Mouse (Mus musculus): ENCODE results near the gene Ankrd13a. TPM values are rescaled to one million over a fixed set of nuclear protein-coding genes. Genes with fewer than 3 reads are reported as not detected.

Gene Ankrd13a
- 36.2 and 42.6 TPM in 2 replicates for polyA plus RNA-seq (2012; rRNA removed)

GRCm38 (mm10) chr5:114774403-114775051 lies at the start of gene Ankrd13a:
Ankrd13a (plus strand) TSS chr5:114774677.

GRCm38 (mm10) chr5:114775056-114775979 lies 841 bp downstream of the Ankrd13a start, which contains the start of gene Git2:
Git2 (minus strand) TSS chr5:114775517.

DNA sequence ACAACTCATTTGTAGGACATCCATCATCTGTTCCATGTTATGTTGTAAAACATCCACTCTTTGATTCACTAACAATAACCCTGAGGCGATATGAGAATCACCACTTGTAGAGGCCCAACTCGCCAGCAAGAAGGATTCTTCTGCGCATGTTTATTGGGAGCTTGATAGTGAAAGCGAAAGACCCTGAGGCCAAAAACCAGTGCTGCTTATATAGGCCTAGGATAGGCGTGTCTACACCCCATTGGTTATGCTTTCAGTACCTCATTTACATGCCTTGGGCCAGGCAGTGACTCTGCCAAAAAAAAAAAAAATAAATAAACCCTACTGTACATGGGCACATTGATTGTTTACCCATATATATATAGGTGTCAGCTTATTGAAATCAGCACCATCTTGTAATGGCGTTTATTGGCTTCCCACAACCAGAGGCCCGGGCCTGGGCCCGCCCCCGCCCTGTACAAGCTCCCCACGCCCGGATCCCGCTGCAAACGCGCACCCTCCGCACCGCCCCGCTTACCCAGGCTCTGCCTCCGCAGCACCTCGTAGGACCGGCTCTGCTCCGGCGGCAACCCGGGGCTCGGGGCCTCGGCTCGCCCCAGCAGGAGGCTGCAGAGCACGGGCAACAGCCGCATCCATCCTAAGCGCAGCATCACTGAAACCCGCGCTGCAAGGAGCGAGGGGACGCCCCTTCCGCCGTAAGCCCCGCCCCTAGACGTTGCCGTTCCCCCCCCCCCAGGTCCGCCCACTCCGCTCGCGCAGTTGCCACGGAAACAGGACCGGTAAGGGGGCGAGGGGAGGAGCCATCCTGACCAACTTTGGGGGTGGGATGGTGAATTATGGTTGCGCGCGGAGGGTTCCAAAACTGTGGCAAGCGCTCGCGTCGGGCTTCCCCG lies 48.6 kb downstream of the Ankrd13a start, which contains the start of gene 1500011B03Rik:
1500011B03Rik (minus strand) TSS at position 673 of the 893 bp plus-strand sequence.

DNA sequence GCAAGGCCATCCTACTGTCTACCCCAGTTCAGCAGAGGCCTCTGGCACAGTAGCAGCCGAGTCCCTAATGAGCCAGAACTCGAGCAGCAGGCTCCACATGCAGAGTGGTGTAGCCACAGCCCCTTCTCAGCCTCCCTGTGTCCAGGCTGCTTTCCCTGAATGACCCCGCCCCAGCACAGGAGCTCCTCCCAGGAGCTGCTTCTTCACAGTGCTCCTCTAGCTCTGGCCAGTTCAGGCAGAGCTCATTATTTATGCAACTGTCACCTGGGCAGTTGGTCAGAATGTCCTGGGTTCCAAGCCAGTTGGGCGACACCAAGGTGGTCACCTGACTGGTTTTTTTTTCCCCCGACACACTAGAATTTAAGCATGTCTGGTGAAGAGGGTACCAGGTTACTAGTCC lies 78.9 kb downstream of the Ankrd13a start, which contains the start of gene 4930519G04Rik:
4930519G04Rik (plus strand) TSS at position 301 of the 400 bp plus-strand sequence.

Other genes starting within 250 kb of the Ankrd13a start
- 0.59 and 0.70 TPM in 2 replicates for gene Fam222a, start 206.7 kb upstream of the Ankrd13a start, polyA plus RNA-seq (2012; rRNA removed)
- 0.18 and 0.24 TPM in 2 replicates for gene Trpv4, start 116.3 kb upstream of the Ankrd13a start, polyA plus RNA-seq (2012; rRNA removed)
- gene Gltp, start 83.7 kb upstream of the Ankrd13a start, polyA plus RNA-seq (2012; rRNA removed), result 16.3 and 20.1 TPM in 2 replicates
- gene Tchp, start 66.9 kb upstream of the Ankrd13a start, polyA plus RNA-seq (2012; rRNA removed), result 7.0 and 7.9 TPM in 2 replicates
- 12.2 and 14.8 TPM in 2 replicates for gene Git2, start 840 bp downstream of the Ankrd13a start, polyA plus RNA-seq (2012; rRNA removed)
- gene 1500011B03Rik, start 48.8 kb downstream of the Ankrd13a start, polyA plus RNA-seq (2012; rRNA removed), result 17.4 and 19.0 TPM in 2 replicates
- gene 4930519G04Rik, start 79.0 kb downstream of the Ankrd13a start, polyA plus RNA-seq (2012; rRNA removed), result not detected in 2 replicates
- not detected in 2 replicates for gene Gm9936, start 84.0 kb downstream of the Ankrd13a start, polyA plus RNA-seq (2012; rRNA removed)
- gene Oasl2, start 122.3 kb downstream of the Ankrd13a start, polyA plus RNA-seq (2012; rRNA removed), result 1.9 and 3.1 TPM in 2 replicates
- gene Oasl1, start 148.6 kb downstream of the Ankrd13a start, polyA plus RNA-seq (2012; rRNA removed), result 0.70 TPM in 2 replicates
- gene 2210016L21Rik, start 167.5 kb downstream of the Ankrd13a start, polyA plus RNA-seq (2012; rRNA removed), result 7.5 and 8.0 TPM in 2 replicates
- 0.89 and 1.2 TPM in 2 replicates for gene Hnf1a, start 196.4 kb downstream of the Ankrd13a start, polyA plus RNA-seq (2012; rRNA removed)
- 14.6 and 17.8 TPM in 2 replicates for gene Sppl3, start 236.5 kb downstream of the Ankrd13a start, polyA plus RNA-seq (2012; rRNA removed)